Mouse (Mus musculus): ENCODE results near the gene Dixdc1. TPM values are rescaled to one million over a fixed set of nuclear protein-coding genes. Genes with fewer than 3 reads are reported as not detected.

The Dixdc1 gene
- 1 to 10 TPM; 1.1 to 4.8 TPM for polyA plus RNA-seq (2012; fragmentation: generic; extraction: Trizol)

GRCm38 (mm10) chr9:50738914-50739870, at the start of gene Dixdc1:
TSS of gene Dixdc1 (minus strand) at chr9:50739517.

GRCm38 (mm10) chr9:50774991-50775612, 35.8 kb upstream of the Dixdc1 start, which contains the start of the genes Alg9 and 1110032A03Rik:
TSS of gene Alg9 (plus strand) at chr9:50775019.
TSS of gene 1110032A03Rik (minus strand) at chr9:50775520.

DNA sequence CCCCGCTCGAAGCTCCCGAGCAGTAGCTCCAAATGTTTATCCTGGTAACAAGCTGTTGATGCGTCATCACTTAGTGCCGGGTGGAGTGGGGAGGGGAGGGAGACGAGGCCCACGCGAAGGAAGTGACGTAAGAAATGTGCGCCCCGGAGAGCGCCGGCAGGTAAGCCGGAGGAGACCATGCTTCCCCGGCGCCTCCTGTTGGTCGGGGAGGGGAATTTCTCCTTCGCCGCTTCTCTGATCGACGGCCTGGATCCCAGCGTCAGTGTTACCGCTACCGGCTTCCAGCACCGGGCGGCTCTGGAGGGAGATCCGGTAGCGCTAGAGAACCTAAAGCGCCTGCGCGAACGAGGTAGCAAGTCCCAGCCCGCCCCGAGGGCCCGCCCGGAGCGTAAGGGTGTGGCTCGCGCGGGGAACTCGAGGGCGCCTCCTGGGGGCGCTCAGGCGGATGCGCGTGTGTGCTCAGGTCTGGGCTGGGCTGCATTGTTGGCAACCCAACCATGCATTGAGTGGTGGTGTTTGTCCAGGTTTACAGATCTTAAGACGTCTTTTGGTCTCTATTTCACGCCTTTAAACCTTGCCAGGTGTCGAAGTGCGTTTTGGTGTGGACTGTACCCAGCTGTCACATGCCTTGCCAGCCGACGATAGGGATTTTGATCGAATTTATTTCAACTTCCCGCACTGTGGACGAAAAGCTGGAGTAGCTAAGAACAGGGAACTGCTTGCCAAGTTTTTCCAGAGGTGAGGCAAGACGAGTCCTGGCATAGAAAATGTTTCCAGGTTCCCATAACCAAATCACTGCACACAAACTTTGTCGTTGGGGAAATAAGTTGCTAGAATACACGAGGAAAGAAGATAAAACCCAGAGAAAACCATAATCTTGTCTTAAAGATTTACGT, 29.0 kb upstream of the Dixdc1 start, which contains the start of gene Fdxacb1:
TSS of gene Fdxacb1 (plus strand) at position 130 of the 896 bp plus-strand sequence.

GRCm38 (mm10) chr9:50752054-50752602, 12.8 kb upstream of the Dixdc1 start, which contains the start of gene Hspb2:
TSS of gene Hspb2 (minus strand) at chr9:50752354.

GRCm38 (mm10) chr9:50751323-50751722, 12.0 kb upstream of the Dixdc1 start, which contains the start of gene Cryab:
TSS of gene Cryab (plus strand) at chr9:50751325.

DNA sequence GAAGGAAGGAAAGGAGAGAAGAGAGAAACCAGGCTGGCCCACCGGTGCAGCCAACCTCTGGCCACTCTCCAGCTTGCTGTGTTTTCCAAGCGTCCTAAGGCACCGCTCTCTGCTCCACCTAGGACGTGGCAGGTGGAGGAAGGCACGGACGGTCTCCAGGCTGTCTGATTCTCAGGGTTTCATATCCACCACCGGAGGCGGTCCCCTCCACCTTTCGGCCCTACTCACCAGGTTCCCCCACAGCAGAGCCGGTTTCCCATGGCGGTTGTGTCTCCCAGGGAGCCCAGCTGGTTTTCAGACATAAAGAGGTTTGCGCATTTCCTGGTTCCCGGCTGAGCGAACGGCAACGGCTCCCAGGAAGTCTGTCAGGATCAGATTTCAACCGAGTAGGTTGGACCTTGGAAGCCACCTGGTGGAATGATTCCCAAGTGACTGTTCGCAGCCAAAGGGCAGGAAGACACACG, 6.9 kb upstream of the Dixdc1 start, which contains the start of gene 2310030G06Rik:
TSS of gene 2310030G06Rik (minus strand) at position 323 of the 464 bp plus-strand sequence.

DNA sequence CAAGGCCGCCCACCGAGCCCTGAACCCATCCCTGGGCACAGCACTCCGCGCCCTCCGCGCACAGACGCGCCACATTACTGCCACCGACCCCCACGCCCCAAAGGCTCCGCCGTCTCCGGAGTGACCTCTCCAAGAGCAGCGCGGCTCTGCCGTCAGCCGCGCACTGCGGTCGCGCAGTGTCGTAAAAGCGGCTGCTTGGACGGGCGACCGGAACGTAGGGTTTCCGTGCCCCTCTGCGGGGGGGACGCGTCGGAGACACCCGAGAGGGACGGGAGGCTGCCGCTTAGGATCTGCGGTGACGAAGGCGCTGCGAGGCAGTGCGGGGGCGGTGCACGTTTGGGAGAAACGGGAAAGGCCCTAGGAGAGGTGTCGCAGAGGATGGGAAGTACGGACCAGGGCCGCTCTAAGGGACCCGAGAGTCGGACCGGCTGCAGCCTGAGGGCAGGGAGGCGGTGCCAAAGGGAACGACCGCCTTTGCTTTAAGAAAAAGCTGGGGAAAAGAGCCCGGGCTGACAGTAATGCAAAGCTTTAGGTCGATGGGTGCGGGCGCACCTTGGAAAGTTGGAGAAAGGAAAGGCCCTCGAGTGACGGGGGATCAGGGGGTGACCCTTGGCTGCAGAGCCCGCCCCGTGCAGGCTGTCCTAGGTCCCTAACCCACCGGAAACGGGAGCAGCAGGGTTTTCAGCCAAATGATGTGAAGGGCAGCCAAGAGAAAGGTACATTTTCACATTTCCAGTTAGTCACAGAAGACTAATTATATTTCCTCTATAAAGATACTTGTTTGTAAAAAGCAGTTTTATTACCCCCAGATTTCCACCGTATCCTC, 79.7 kb downstream of the Dixdc1 start, which contains the start of gene Dlat:
TSS of gene Dlat (minus strand) at position 389 of the 826 bp plus-strand sequence.

DNA sequence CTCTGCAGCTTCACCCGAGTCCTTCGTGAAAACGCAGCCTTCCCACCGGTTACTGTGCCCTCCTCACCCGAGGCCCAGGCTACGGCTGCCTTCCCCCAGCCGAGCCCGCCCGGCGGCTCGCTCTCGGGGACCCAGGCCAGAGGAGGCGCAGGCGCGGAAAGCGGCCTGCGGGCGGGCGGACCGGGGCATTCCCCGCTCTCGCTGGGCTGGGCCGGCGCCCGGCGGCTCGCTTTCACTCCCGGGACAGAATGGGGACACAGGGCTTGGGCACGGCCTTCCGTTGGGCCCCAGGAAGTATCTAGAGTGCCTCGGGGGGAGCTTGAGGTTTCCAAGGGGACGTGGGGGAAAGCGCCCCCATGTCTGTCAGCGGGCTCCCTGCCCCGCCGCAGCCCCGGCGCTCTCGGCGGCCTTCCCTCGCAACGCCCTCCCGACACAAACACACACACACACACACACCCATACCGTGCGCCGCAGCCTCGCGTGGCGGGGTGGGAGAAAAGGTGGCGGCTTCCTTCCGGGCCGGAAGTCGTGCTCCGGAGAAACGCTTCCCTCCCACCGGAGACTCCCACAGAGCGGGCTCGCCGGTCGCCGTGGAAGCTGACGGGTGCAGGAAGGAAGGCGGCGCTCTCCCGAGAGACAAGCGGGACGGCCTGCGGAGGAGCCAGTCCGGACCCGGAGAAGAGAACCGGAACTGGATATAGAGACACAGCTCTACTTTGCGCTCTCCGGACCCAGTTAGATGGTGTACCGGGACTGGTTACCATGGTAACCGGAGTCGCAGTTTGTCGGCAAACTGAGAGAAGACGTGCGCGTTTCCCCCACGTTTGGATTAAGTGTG, 122.3 kb downstream of the Dixdc1 start, which contains the start of the genes Pih1d2 and Nkapd1:
TSS of gene Pih1d2 (plus strand) at position 556 of the 838 bp plus-strand sequence.
TSS of gene Nkapd1 (minus strand) at position 699 of the 838 bp plus-strand sequence.

Other genes starting within 250 kb of the Dixdc1 start
- under 1 TPM; 0.04 to 0.11 TPM for gene Plet1, start 245.0 kb downstream of the Dixdc1 start, polyA plus RNA-seq (2012; fragmentation: generic; extraction: Trizol)
- 10 to 100 TPM in 1 of 2 experiments, 1 to 10 TPM in 1; 2.6 to 40.9 TPM for gene Pts, start 210.8 kb downstream of the Dixdc1 start, polyA plus RNA-seq (2012; fragmentation: generic; extraction: Trizol)
- gene Il18, start 184.7 kb downstream of the Dixdc1 start, polyA plus RNA-seq (2012; fragmentation: generic; extraction: Trizol): 10 to 100 TPM in 1 of 2 experiments, under 1 TPM in 1; 0.23 to 13.7 TPM
- gene Bco2, start 184.3 kb downstream of the Dixdc1 start, polyA plus RNA-seq (2012; fragmentation: generic; extraction: Trizol): under 1 TPM in 1 of 2 experiments, not detected in 1; 0.08 TPM
- not detected for gene Tex12, start 178.2 kb downstream of the Dixdc1 start, polyA plus RNA-seq (2012; fragmentation: generic; extraction: Trizol)
- 100 to 1,000 TPM in 1 of 2 experiments, 10 to 100 TPM in 1; 58.1 to 125 TPM for gene Sdhd, start 135.7 kb downstream of the Dixdc1 start, polyA plus RNA-seq (2012; fragmentation: generic; extraction: Trizol)
- 100 to 1,000 TPM in 1 of 2 experiments, 10 to 100 TPM in 1; 71.2 to 163 TPM for gene Timm8b, start 135.6 kb downstream of the Dixdc1 start, polyA plus RNA-seq (2012; fragmentation: generic; extraction: Trizol)
- gene Pih1d2, start 122.2 kb downstream of the Dixdc1 start, polyA plus RNA-seq (2012; fragmentation: generic; extraction: Trizol): 1 to 10 TPM in 1 of 2 experiments, under 1 TPM in 1; 0.54 to 1.8 TPM
- gene Nkapd1, start 122.1 kb downstream of the Dixdc1 start, polyA plus RNA-seq (2012; fragmentation: generic; extraction: Trizol): 1 to 10 TPM in 1 of 2 experiments, under 1 TPM in 1; 0.42 to 4.9 TPM
- 10 to 100 TPM in 1 of 2 experiments, 1 to 10 TPM in 1; 7.9 to 18.6 TPM for gene Dlat, start 79.7 kb downstream of the Dixdc1 start, polyA plus RNA-seq (2012; fragmentation: generic; extraction: Trizol)
- gene 2310030G06Rik, start 7.0 kb upstream of the Dixdc1 start, polyA plus RNA-seq (2012; fragmentation: generic; extraction: Trizol): not detected
- 100 to 1,000 TPM; 103 to 261 TPM for gene Cryab, start 11.8 kb upstream of the Dixdc1 start, polyA plus RNA-seq (2012; fragmentation: generic; extraction: Trizol)
- 1 to 10 TPM; 1.6 to 5.2 TPM for gene Hspb2, start 12.8 kb upstream of the Dixdc1 start, polyA plus RNA-seq (2012; fragmentation: generic; extraction: Trizol)
- gene Fdxacb1, start 28.7 kb upstream of the Dixdc1 start, polyA plus RNA-seq (2012; fragmentation: generic; extraction: Trizol): 1 to 10 TPM in 1 of 2 experiments, under 1 TPM in 1; 0.99 to 2.4 TPM
- 10 to 100 TPM; 14.0 to 15.7 TPM for gene Alg9, start 35.5 kb upstream of the Dixdc1 start, polyA plus RNA-seq (2012; fragmentation: generic; extraction: Trizol)
- 10 to 100 TPM in 1 of 2 experiments, 1 to 10 TPM in 1; 2.1 to 28.7 TPM for gene 1110032A03Rik, start 36.0 kb upstream of the Dixdc1 start, polyA plus RNA-seq (2012; fragmentation: generic; extraction: Trizol)
- 10 to 100 TPM in 1 of 2 experiments, 1 to 10 TPM in 1; 4.6 to 16.8 TPM for gene Ppp2r1b, start 105.8 kb upstream of the Dixdc1 start, polyA plus RNA-seq (2012; fragmentation: generic; extraction: Trizol)

Data from C3H10T1/2 (cell line).